ENCODE assay signal across 14 mouse cellular contexts in the genomic region with DNA sequence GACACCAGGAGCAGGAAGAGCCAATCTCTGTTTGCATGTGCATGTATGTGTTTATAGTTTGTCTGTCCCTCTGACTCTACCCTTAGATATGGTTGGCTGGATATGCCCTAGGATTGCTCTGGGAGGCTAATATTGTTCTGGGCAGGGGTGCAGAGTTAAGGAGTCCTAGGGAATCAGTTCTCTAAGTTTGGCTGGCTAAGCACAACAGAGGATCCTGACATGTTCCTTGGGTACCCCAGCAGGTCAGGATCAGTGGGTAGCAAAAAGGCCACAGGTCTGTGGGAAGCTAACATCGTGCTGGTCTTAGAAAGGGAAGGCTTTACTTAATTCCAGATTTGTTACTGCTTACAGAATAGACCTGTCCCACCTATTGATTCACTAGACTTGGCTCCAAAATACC. TPM values are rescaled to one million over a fixed set of nuclear protein-coding genes. Genes with fewer than 3 reads are reported as not detected.
DNase-seq lines count a peak whose midpoint lies in the region; ATAC-seq and TF ChIP-seq lines count a peak whose summit lies in the region.
"Had no signal": no experiment of that assay in that cellular context is flagged by ENCODE, and none has a peak within 500 bp of the region (broad histone marks: within the 10 kb centered on the region; RNA-seq: fewer than 3 reads in every experiment).

No protein-coding gene starts in this region.

- peak overlapping the region; percentile 46; the same call in 1 of the 2 replicates for H3K9ac ChIP-seq in heart, embryonic 12.5 days
- no peak overlapping the region for H3K9ac ChIP-seq in kidney, postnatal 0 days (ENCODE audit: low read depth, low read length)
- H3K9ac ChIP-seq: neural tube, embryonic 12.5 days had no signal

- peaks cover 18% of the 10 kb centered on the region for H3K36me3 ChIP-seq in heart, embryonic 12.5 days
- H3K36me3 ChIP-seq in heart, embryonic 10.5 days: peaks cover 16% of the 10 kb centered on the region
- peaks cover 7% of the 10 kb centered on the region for H3K36me3 ChIP-seq in kidney, postnatal 0 days (ENCODE audit: insufficient read depth, low read length)
- H3K36me3 ChIP-seq in kidney, adult 2 months (ENCODE audit: control insufficient read depth, insufficient read depth, low read length): no peaks in the 10 kb centered on the region
- H3K36me3 ChIP-seq in myocyte (ENCODE audit: control insufficient read depth, insufficient read depth): peaks cover under 1% of the 10 kb centered on the region

- peak; percentile 1 for DNase-seq in adrenal gland, adult 2 months
- DNase-seq in adrenal gland, adult 8-10 months: no peak
- DNase-seq in heart, embryonic 10.5 days (ENCODE audit: low spot score): no peak
- DNase-seq in kidney, postnatal 0 days (ENCODE audit: low spot score): no peak
- DNase-seq in kidney, adult 2 months: no peak
- DNase-seq in ovary, postnatal 10 days (ENCODE audit: low spot score): no peak
- DNase-seq: kidney, adult 9 months; lung, postnatal 36 days; spleen, adult 18-20 months had no signal

- H3ac ChIP-seq in myocyte (ENCODE audit: control insufficient read depth, insufficient read length): no peak overlapping the region

- H3K4me3 ChIP-seq in heart, embryonic 12.5 days: no peak overlapping the region
- H3K4me3 ChIP-seq in heart, embryonic 10.5 days: no peak overlapping the region
- H3K4me3 ChIP-seq in kidney, postnatal 0 days (replicated peaks; ENCODE audit: low read depth, low read length): no peak overlapping the region
- no peak overlapping the region for H3K4me3 ChIP-seq in kidney, adult 2 months (ENCODE audit: insufficient read depth, low read depth, low read length)
- no peak overlapping the region for H3K4me3 ChIP-seq in myocyte
- H3K4me3 ChIP-seq: neural tube, embryonic 12.5 days had no signal

- no peaks in the 10 kb centered on the region for H3K9me3 ChIP-seq in heart, embryonic 12.5 days (replicated peaks)
- H3K9me3 ChIP-seq in heart, embryonic 10.5 days: no peaks in the 10 kb centered on the region
- H3K9me3 ChIP-seq in kidney, postnatal 0 days (replicated peaks; ENCODE audit: low read length): no peaks in the 10 kb centered on the region
- H3K9me3 ChIP-seq: neural tube, embryonic 12.5 days had no signal

- 86% methylated on average over 1 of the region's 1 CpGs for WGBS in heart, embryonic 12.5 days
- 100% methylated on average over 1 of the region's 1 CpGs for WGBS in heart, embryonic 10.5 days
- 84% methylated on average over 1 of the region's 1 CpGs for WGBS in kidney, postnatal 0 days
- 85% methylated on average over 1 of the region's 1 CpGs for WGBS in kidney, adult 2 months

- no peak overlapping the region for H3K27ac ChIP-seq in heart, embryonic 12.5 days (ENCODE audit: poor library complexity, severe bottlenecking)
- H3K27ac ChIP-seq in heart, embryonic 10.5 days: no peak overlapping the region; the same call in 1 of the 2 replicates
- peak overlapping the region; percentile 71; the same call in 1 of the 2 replicates for H3K27ac ChIP-seq in kidney, postnatal 0 days
- H3K27ac ChIP-seq in kidney, adult 2 months (ENCODE audit: insufficient read depth, low read depth, low read length): no peak overlapping the region
- H3K27ac ChIP-seq: neural tube, embryonic 12.5 days had no signal

- H3K4me2 ChIP-seq in heart, embryonic 12.5 days: peak overlapping the region; percentile 71
- no peak overlapping the region for H3K4me2 ChIP-seq in kidney, postnatal 0 days (ENCODE audit: low read length)
- peak overlapping the region; percentile 89 for H3K4me2 ChIP-seq in myocyte (ENCODE audit: low read depth)
- H3K4me2 ChIP-seq: midbrain, embryonic 11.5 days had no signal

- TF ChIP-seq POLR2A in kidney, adult 2 months (IDR thresholded peaks at IDR 0.05; ENCODE audit: low read depth, low read length): no peak
- no peak for TF ChIP-seq POLR2A in myocyte (IDR thresholded peaks at IDR 0.05; ENCODE audit: insufficient read length, low read depth)

- peaks cover 42% of the 10 kb centered on the region for H3K4me1 ChIP-seq in heart, embryonic 12.5 days (replicated peaks)
- peaks cover 44% of the 10 kb centered on the region for H3K4me1 ChIP-seq in heart, embryonic 10.5 days
- peaks cover 20% of the 10 kb centered on the region for H3K4me1 ChIP-seq in kidney, postnatal 0 days (replicated peaks; ENCODE audit: insufficient read depth, low read length)
- H3K4me1 ChIP-seq in kidney, adult 2 months (ENCODE audit: control insufficient read depth, insufficient read depth, low read length): peaks cover 8% of the 10 kb centered on the region; the same call in 1 of the 2 replicates

- ATAC-seq in heart, embryonic 12.5 days (ENCODE audit: insufficient number of reproducible peaks, low FRiP score): no peak
- ATAC-seq in kidney, postnatal 0 days (replicated peaks; ENCODE audit: low FRiP score, low read depth): no peak
- ATAC-seq: Patski had no signal

- H3K27me3 ChIP-seq in heart, embryonic 12.5 days (replicated peaks): no peaks in the 10 kb centered on the region
- H3K27me3 ChIP-seq in heart, embryonic 10.5 days (ENCODE audit: insufficient read depth, poor library complexity, severe bottlenecking): no peaks in the 10 kb centered on the region
- H3K27me3 ChIP-seq in kidney, postnatal 0 days (ENCODE audit: insufficient read depth, low read length): no peaks in the 10 kb centered on the region
- no peaks in the 10 kb centered on the region for H3K27me3 ChIP-seq in kidney, adult 2 months (replicated peaks; ENCODE audit: control insufficient read depth, insufficient read depth, low read length)
- no peaks in the 10 kb centered on the region for H3K27me3 ChIP-seq in myocyte (ENCODE audit: control insufficient read depth, insufficient read depth, insufficient read length)
- H3K27me3 ChIP-seq: neural tube, embryonic 12.5 days; Patski had no signal

- TF ChIP-seq CTCF in kidney, postnatal 0 days (IDR thresholded peaks at IDR 0.05; ENCODE audit: low read depth): no peak
- no peak for TF ChIP-seq CTCF in kidney, adult 2 months (conservative IDR thresholded peaks at IDR 0.05; ENCODE audit: insufficient read depth, insufficient read length, low read depth, low read length)

- H3K79me2 ChIP-seq in myocyte (ENCODE audit: control insufficient read depth, insufficient read depth): peaks cover 13% of the 10 kb centered on the region

TF ChIP-seq in myocyte, 11 proteins besides CTCF, POLR2A, EP300 and RAD21 (continues in another document):
- TF ChIP-seq REST (IDR thresholded peaks at IDR 0.05; ENCODE audit: insufficient read depth, insufficient read length) (no peak), TCF12 (IDR thresholded peaks at IDR 0.05; ENCODE audit: insufficient read depth, poor library complexity, severe bottlenecking) (no peak)

RNA-seq across cellular contexts. Expression of a gene that starts 5.0 kb away (rescaled TPM):
- 10 to 100 TPM; 64.9 to 73.6 TPM for total RNA-seq in adrenal gland, adult 2 months (2021)
- polyA plus RNA-seq in adrenal gland, adult 2 months (2012; rRNA removed): 165 and 170 TPM in 2 replicates
- total RNA-seq in adrenal gland, adult 8-10 months (2022): 100 to 1,000 TPM in 3 of 4 experiments, 10 to 100 TPM in 1; 94.3 to 171 (median 118) TPM
- polyA plus RNA-seq in heart, embryonic 12.5 days (2016; fragmentation: Nextera tagmentation; extraction: Ambion mirVana): 64.2 and 65.3 TPM in 2 replicates
- 67.3 and 83.6 TPM in 2 replicates for polyA plus RNA-seq in heart, embryonic 10.5 days (2016; fragmentation: Nextera tagmentation; extraction: Ambion mirVana)
- 45.6 and 46.5 TPM in 2 replicates for polyA plus RNA-seq in kidney, postnatal 0 days (2015; fragmentation: Nextera tagmentation; extraction: Ambion mirVana)
- polyA plus RNA-seq in kidney, adult 2 months (2012; rRNA removed): 107 and 130 TPM in 2 replicates
- 53.4 TPM for polyA plus RNA-seq in myocyte (2012; fragmentation: generic; extraction: Trizol)

RNA-seq across cellular contexts. Expression of a gene that starts 12.0 kb away (rescaled TPM):
- total RNA-seq in adrenal gland, adult 2 months (2021): 10 to 100 TPM; 63.0 to 69.0 TPM
- polyA plus RNA-seq in adrenal gland, adult 2 months (2012; rRNA removed): 6.7 and 9.6 TPM in 2 replicates
- total RNA-seq in adrenal gland, adult 8-10 months (2022): 10 to 100 TPM; 69.0 to 85.2 (median 76.4) TPM
- 46.8 and 48.8 TPM in 2 replicates for polyA plus RNA-seq in heart, embryonic 12.5 days (2016; fragmentation: Nextera tagmentation; extraction: Ambion mirVana)
- 56.1 and 62.9 TPM in 2 replicates for polyA plus RNA-seq in heart, embryonic 10.5 days (2016; fragmentation: Nextera tagmentation; extraction: Ambion mirVana)
- polyA plus RNA-seq in kidney, postnatal 0 days (2015; fragmentation: Nextera tagmentation; extraction: Ambion mirVana): 46.3 and 52.2 TPM in 2 replicates
- 19.6 and 22.1 TPM in 2 replicates for polyA plus RNA-seq in kidney, adult 2 months (2012; rRNA removed)
- 46.0 TPM for polyA plus RNA-seq in myocyte (2012; fragmentation: generic; extraction: Trizol)

RNA-seq across cellular contexts. Expression of a gene that starts 12.9 kb away (rescaled TPM):
- 10 to 100 TPM; 40.9 to 52.7 TPM for total RNA-seq in adrenal gland, adult 2 months (2021)
- polyA plus RNA-seq in adrenal gland, adult 2 months (2012; rRNA removed): 69.2 and 72.6 TPM in 2 replicates
- 100 to 1,000 TPM in 2 of 4 experiments, 10 to 100 TPM in 2; 52.3 to 113 (median 89.3) TPM for total RNA-seq in adrenal gland, adult 8-10 months (2022)
- polyA plus RNA-seq in heart, embryonic 12.5 days (2016; fragmentation: Nextera tagmentation; extraction: Ambion mirVana): 44.8 and 46.1 TPM in 2 replicates
- polyA plus RNA-seq in heart, embryonic 10.5 days (2016; fragmentation: Nextera tagmentation; extraction: Ambion mirVana): 36.0 and 37.0 TPM in 2 replicates
- polyA plus RNA-seq in kidney, postnatal 0 days (2015; fragmentation: Nextera tagmentation; extraction: Ambion mirVana): 30.0 and 30.3 TPM in 2 replicates
- polyA plus RNA-seq in kidney, adult 2 months (2012; rRNA removed): 32.2 and 41.3 TPM in 2 replicates
- 7.0 TPM for polyA plus RNA-seq in myocyte (2012; fragmentation: generic; extraction: Trizol)

RNA-seq across cellular contexts. Expression of a gene that starts 19.3 kb away (rescaled TPM):
- 10 to 100 TPM in 1 of 2 experiments, 1 to 10 TPM in 1; 9.6 to 21.6 TPM for total RNA-seq in adrenal gland, adult 2 months (2021)
- 41.0 and 44.6 TPM in 2 replicates for polyA plus RNA-seq in adrenal gland, adult 2 months (2012; rRNA removed)
- total RNA-seq in adrenal gland, adult 8-10 months (2022): 10 to 100 TPM; 16.1 to 33.3 (median 21.8) TPM
- polyA plus RNA-seq in heart, embryonic 12.5 days (2016; fragmentation: Nextera tagmentation; extraction: Ambion mirVana): 12.4 and 13.4 TPM in 2 replicates
- polyA plus RNA-seq in heart, embryonic 10.5 days (2016; fragmentation: Nextera tagmentation; extraction: Ambion mirVana): 15.0 and 16.6 TPM in 2 replicates
- polyA plus RNA-seq in kidney, postnatal 0 days (2015; fragmentation: Nextera tagmentation; extraction: Ambion mirVana): 26.9 and 27.4 TPM in 2 replicates
- 26.1 and 30.2 TPM in 2 replicates for polyA plus RNA-seq in kidney, adult 2 months (2012; rRNA removed)
- polyA plus RNA-seq in myocyte (2012; fragmentation: generic; extraction: Trizol): 0.67 TPM

RNA-seq across cellular contexts. Expression of a gene that starts 59.4 kb away (rescaled TPM):
- total RNA-seq in adrenal gland, adult 2 months (2021): 10 to 100 TPM; 92.3 to 96.0 TPM
- polyA plus RNA-seq in adrenal gland, adult 2 months (2012; rRNA removed): 35.7 and 36.6 TPM in 2 replicates
- 100 to 1,000 TPM; 105 to 115 (median 108) TPM for total RNA-seq in adrenal gland, adult 8-10 months (2022)
- 89.5 and 91.9 TPM in 2 replicates for polyA plus RNA-seq in heart, embryonic 12.5 days (2016; fragmentation: Nextera tagmentation; extraction: Ambion mirVana)
- polyA plus RNA-seq in heart, embryonic 10.5 days (2016; fragmentation: Nextera tagmentation; extraction: Ambion mirVana): 87.2 and 97.0 TPM in 2 replicates
- 70.5 and 79.5 TPM in 2 replicates for polyA plus RNA-seq in kidney, postnatal 0 days (2015; fragmentation: Nextera tagmentation; extraction: Ambion mirVana)
- 55.5 and 65.1 TPM in 2 replicates for polyA plus RNA-seq in kidney, adult 2 months (2012; rRNA removed)
- 67.7 TPM for polyA plus RNA-seq in myocyte (2012; fragmentation: generic; extraction: Trizol)
